Mouse (Mus musculus) liver, embryonic 14.5 days (tissue): ENCODE measurements at regions not wholly inside any gene's neighbourhood (a gene's known extent, or its start where the extent isn't known, plus 50 kb on each side); places are given as distances from the start of the nearest gene placed in this dataset.

ENCODE experiments used
- ATAC-seq: fragments of 200-750 bp; cut with Nextera tagmentation; 2 replicates; pipeline ENCODE4 v1.8.0; 2017; ENCODE audit warnings: moderate number of reproducible peaks, mild to moderate bottlenecking, moderate library complexity; ENCODE audit not compliant: insufficient read depth
- DNase-seq, 3 experiments: peaks; one replicate each; pipeline ENCODE4 v3.0.0-alpha.2; 2012 to 2013; ENCODE audit warnings: low read depth in 3 of 3, low spot score in 3 of 3
- H3K27ac ChIP-seq: fragments of 300-500 bp; sonication (generic); 2 replicates; pipeline ENCODE4 v1.5.1; 2014; ENCODE audit warnings: moderate library complexity, mild to moderate bottlenecking, control low read depth, inconsistent platforms
- H3K27me3 ChIP-seq: fragments of 300-500 bp; sonication (generic); 2 replicates; pipeline ENCODE4 v1.6.1; 2014; ENCODE audit warnings: mild to moderate bottlenecking, low read length, moderate library complexity; ENCODE audit not compliant: control insufficient read depth, insufficient read depth
- H3K36me3 ChIP-seq: fragments of 300-500 bp; sonication (generic); replicated peaks from 2 replicates; pipeline ENCODE4 v1.6.1; 2014; ENCODE audit warnings: low read depth; ENCODE audit not compliant: control insufficient read depth, insufficient read depth
- H3K4me1 ChIP-seq, 2 experiments: fragments of 200-500 bp in 1 of 2; fragments of 300-500 bp in 1 of 2; sonication (generic) in 1 of 2; replicated peaks; 2 replicates each; pipeline ENCODE4 v1.6.1; 2012 to 2014; ENCODE audit warnings: antibody characterized with exemption in 1 of 2, inconsistent platforms in 1 of 2, low read length in 1 of 2; ENCODE audit not compliant: control insufficient read depth in 2 of 2, insufficient read depth in 2 of 2
- H3K4me2 ChIP-seq: fragments of 300-500 bp; sonication (generic); 2 replicates; pipeline ENCODE4 v1.6.1; 2014; ENCODE audit warnings: low read depth, mild to moderate bottlenecking, control low read depth, moderate library complexity
- H3K4me3 ChIP-seq, 2 experiments: fragments of 200-500 bp in 1 of 2; fragments of 300-500 bp in 1 of 2; sonication (generic) in 1 of 2; 2 replicates each; pipeline ENCODE4 v1.5.1; 2012 to 2014; ENCODE audit warnings: low read depth in 2 of 2, low read length in 2 of 2, mild to moderate bottlenecking in 2 of 2, control low read depth in 1 of 2, inconsistent platforms in 1 of 2, moderate library complexity in 1 of 2; ENCODE audit not compliant: insufficient read depth in 1 of 2
- H3K9ac ChIP-seq: fragments of 300-500 bp; sonication (generic); replicated peaks from 2 replicates; pipeline ENCODE4 v1.6.1; 2014; ENCODE audit warnings: mild to moderate bottlenecking, control low read depth, moderate library complexity
- H3K9me3 ChIP-seq: fragments of 300-500 bp; sonication (generic); 2 replicates; pipeline ENCODE4 v1.6.1; 2016; ENCODE audit warnings: low read length, mixed read lengths; ENCODE audit not compliant: control insufficient read depth
- CTCF ChIP-seq: IDR thresholded peaks from 2 replicates; pipeline ENCODE4 v1.5.1; 2016; ENCODE audit warnings: antibody characterized with exemption, low read depth, control low read depth
- EP300 ChIP-seq: IDR thresholded peaks from 2 replicates; pipeline ENCODE4 v1.6.1; 2016; ENCODE audit warnings: antibody characterized with exemption, low read depth
- WGBS: fragments of 180-500 bp; shearing (Covaris S2); extraction: QIAGEN DNeasy Blood & Tissue Kit; methylation state at CpG from one replicate; pipeline ENCODE4 v1.1.7; 2014; ENCODE audit not compliant: insufficient replicate concordance; 5-methylcytosine and 5-hydroxymethylcytosine counted together

GRCm38 (mm10) chr11:65618976-65619375, 169.1 kb downstream of the Map2k4 start:
- no peaks in the 10 kb centered on the region for H3K4me1 ChIP-seq
- WGBS: 58% methylated on average over 4 of the region's 4 CpGs
- ATAC-seq (no peak), DNase-seq (no peak)
- no peak for TF ChIP-seq EP300
- TF ChIP-seq CTCF: no peak
- H3K4me2 ChIP-seq: no peak overlapping the region
- H3K27ac ChIP-seq: no peak overlapping the region
- no peaks in the 10 kb centered on the region for H3K9me3 ChIP-seq
- H3K27me3 ChIP-seq: no peaks in the 10 kb centered on the region
- no peaks in the 10 kb centered on the region for H3K36me3 ChIP-seq
- no peak overlapping the region for H3K4me3 ChIP-seq
- no peak overlapping the region for H3K9ac ChIP-seq

GRCm38 (mm10) chr11:65610536-65610935, 177.6 kb downstream of the Map2k4 start:
- ATAC-seq (no peak), DNase-seq (no peak)
- no peaks in the 10 kb centered on the region for H3K9me3 ChIP-seq
- TF ChIP-seq CTCF: no peak
- TF ChIP-seq EP300: no peak
- H3K27ac ChIP-seq: no peak overlapping the region
- no peaks in the 10 kb centered on the region for H3K36me3 ChIP-seq
- H3K4me1 ChIP-seq: no peaks in the 10 kb centered on the region
- no peaks in the 10 kb centered on the region for H3K27me3 ChIP-seq
- H3K4me2 ChIP-seq: no peak overlapping the region
- H3K9ac ChIP-seq: no peak overlapping the region
- no peak overlapping the region for H3K4me3 ChIP-seq
- WGBS: 68% methylated on average over 3 of the region's 3 CpGs

GRCm38 (mm10) chr11:65609056-65609455, 179.0 kb downstream of the Map2k4 start:
- no peak for ATAC-seq
- Histone ChIP-seq H3K4me1 (no peaks in the 10 kb centered on the region), H3K4me3 (no peak overlapping the region), H3K9me3 (no peaks in the 10 kb centered on the region), H3K4me2 (no peak overlapping the region), H3K27me3 (no peaks in the 10 kb centered on the region), H3K36me3 (no peaks in the 10 kb centered on the region), H3K9ac (no peak overlapping the region), H3K27ac (no peak overlapping the region)
- TF ChIP-seq CTCF: no peak
- TF ChIP-seq EP300: no peak
- WGBS: 49% methylated on average over 4 of the region's 4 CpGs
- DNase-seq: no peak

- Histone ChIP-seq H3K27ac (no peak overlapping the region), H3K9ac (no peak overlapping the region), H3K36me3 (no peaks in the 10 kb centered on the region), H3K4me1 (no peaks in the 10 kb centered on the region), H3K4me3 (no peak overlapping the region), H3K9me3 (no peaks in the 10 kb centered on the region), H3K4me2 (no peak overlapping the region), H3K27me3 (no peaks in the 10 kb centered on the region)
- no peak for ATAC-seq
- TF ChIP-seq CTCF (no peak), EP300 (no peak)
- DNase-seq: no peak
- 57% methylated on average over 2 of the region's 2 CpGs for WGBS
These were observed 190.6 kb downstream of the Map2k4 start for GRCm38 (mm10) chr11:65597298-65598076.

- no peak for DNase-seq
- Histone ChIP-seq H3K9ac (no peak overlapping the region), H3K4me1 (no peaks in the 10 kb centered on the region), H3K27me3 (no peaks in the 10 kb centered on the region), H3K4me2 (no peak overlapping the region), H3K27ac (no peak overlapping the region), H3K36me3 (no peaks in the 10 kb centered on the region), H3K9me3 (no peaks in the 10 kb centered on the region), H3K4me3 (no peak overlapping the region)
- WGBS: 62% methylated on average over 3 of the region's 3 CpGs
- ATAC-seq: no peak
- TF ChIP-seq CTCF (no peak), EP300 (no peak)
These were observed 199.6 kb downstream of the Map2k4 start for GRCm38 (mm10) chr11:65588491-65588890.
